8 mouse cellular contexts compared by ENCODE assay signal in the genomic region with DNA sequence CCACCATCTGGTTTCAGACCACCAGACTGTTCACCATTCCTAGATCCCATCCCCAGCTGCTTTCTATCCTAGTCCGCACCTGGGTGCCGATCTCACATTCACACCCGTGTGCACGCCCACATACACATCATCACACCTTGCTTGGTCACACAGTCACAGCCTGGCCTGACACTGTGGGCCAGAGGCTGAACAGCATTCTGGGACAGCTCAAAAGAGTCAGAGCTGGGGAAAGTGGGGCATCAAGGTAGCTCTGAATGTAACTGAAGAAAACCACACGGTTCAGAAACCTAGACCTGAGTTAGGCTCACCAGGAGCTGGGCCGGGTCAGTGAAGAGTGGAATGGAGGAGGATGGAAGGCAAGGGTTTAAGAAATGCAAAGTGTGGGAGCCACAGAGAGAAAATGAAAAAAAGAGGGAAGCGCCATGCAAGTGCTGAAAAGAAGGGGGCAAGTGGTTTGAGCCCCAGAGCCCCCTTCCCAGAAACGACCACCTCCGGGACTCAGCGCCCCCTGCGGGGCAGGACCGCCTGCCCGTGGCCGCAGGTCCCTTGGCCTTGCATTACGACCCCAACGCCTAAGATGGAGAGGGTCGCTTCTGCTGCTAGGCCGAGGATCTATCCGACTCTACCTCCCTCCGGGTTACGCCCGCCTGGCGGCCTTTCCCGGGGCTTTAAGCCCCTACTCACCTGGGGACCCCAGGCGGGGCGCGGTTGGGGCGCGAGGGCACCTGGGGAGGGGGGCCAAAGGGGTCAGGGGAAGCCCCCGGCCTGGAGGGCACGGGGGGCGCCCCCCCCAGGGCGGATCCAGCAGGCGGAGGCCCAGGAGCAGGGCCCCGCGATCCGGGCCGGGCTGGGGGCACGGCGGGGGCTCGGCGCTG. TPM values are rescaled to one million over a fixed set of nuclear protein-coding genes. Genes with fewer than 3 reads are reported as not detected.
A peak's percentile ranks its signal among the peaks of the same experiment; 100 is the strongest.
DNase-seq lines count a peak whose midpoint lies in the region; ATAC-seq and TF ChIP-seq lines count a peak whose summit lies in the region.

No protein-coding gene starts in this region.

- ATAC-seq in kidney, postnatal 0 days (replicated peaks; ENCODE audit: low FRiP score, low read depth) = peak; percentile 7
- no peak for ATAC-seq in hindbrain, embryonic 13.5 days (ENCODE audit: low FRiP score)
- no peak for ATAC-seq in midbrain, postnatal 0 days (ENCODE audit: low FRiP score)

- H3K4me2 ChIP-seq in kidney, postnatal 0 days (ENCODE audit: low read length) = peak overlapping the region; percentile 100
- H3K4me2 ChIP-seq in hindbrain, embryonic 13.5 days = peak overlapping the region; percentile 85
- peak overlapping the region; percentile 86 for H3K4me2 ChIP-seq in midbrain, postnatal 0 days (ENCODE audit: low read depth, low read length, poor library complexity, severe bottlenecking)

- H3K36me3 ChIP-seq in kidney, postnatal 0 days (ENCODE audit: insufficient read depth, low read length) = peaks cover 7% of the 10 kb centered on the region; the same call in 1 of the 2 replicates
- peaks cover 53% of the 10 kb centered on the region for H3K36me3 ChIP-seq in embryonic facial prominence, embryonic 10.5 days (replicated peaks)
- peaks cover 71% of the 10 kb centered on the region for H3K36me3 ChIP-seq in hindbrain, embryonic 13.5 days
- peaks cover 48% of the 10 kb centered on the region for H3K36me3 ChIP-seq in midbrain, postnatal 0 days (ENCODE audit: insufficient read depth, low read length)

- peaks cover 19% of the 10 kb centered on the region for H3K4me1 ChIP-seq in kidney, postnatal 0 days (replicated peaks; ENCODE audit: insufficient read depth, low read length)
- peaks cover 74% of the 10 kb centered on the region for H3K4me1 ChIP-seq in embryonic facial prominence, embryonic 10.5 days
- H3K4me1 ChIP-seq in hindbrain, embryonic 13.5 days (replicated peaks) = peaks cover 29% of the 10 kb centered on the region
- peaks cover 10% of the 10 kb centered on the region; the same call in 1 of the 2 replicates for H3K4me1 ChIP-seq in midbrain, postnatal 0 days (ENCODE audit: insufficient read depth, low read length)

- H3K9ac ChIP-seq in kidney, postnatal 0 days (ENCODE audit: low read depth, low read length) = peak overlapping the region; percentile 78
- H3K9ac ChIP-seq in hindbrain, embryonic 13.5 days = peak overlapping the region; percentile 75
- peak overlapping the region; percentile 65 for H3K9ac ChIP-seq in midbrain, postnatal 0 days (replicated peaks; ENCODE audit: low read length, poor library complexity, severe bottlenecking)

- no peak overlapping the region for H3K27ac ChIP-seq in kidney, postnatal 0 days
- peak overlapping the region; percentile 89 for H3K27ac ChIP-seq in embryonic facial prominence, embryonic 10.5 days (replicated peaks)
- no peak overlapping the region for H3K27ac ChIP-seq in hindbrain, embryonic 13.5 days
- H3K27ac ChIP-seq in midbrain, postnatal 0 days (ENCODE audit: low read depth, low read length) = peak overlapping the region; percentile 26; the same call in 1 of the 2 replicates

- DNase-seq in kidney, postnatal 0 days (ENCODE audit: low spot score) = no peak
- no peak for DNase-seq in kidney, adult 8-10 months
- peak; percentile 47 for DNase-seq in embryonic facial prominence, embryonic 10.5 days (ENCODE audit: low spot score)
- no peak for DNase-seq in midbrain, postnatal 0 days (ENCODE audit: low spot score)
- no peak for DNase-seq in right cerebral cortex, adult 2 months (ENCODE audit: low spot score in 2 of 2)
- DNase-seq in left cerebral cortex, adult 9 months (ENCODE audit: low spot score in 2 of 2) = no peak
- DNase-seq in adrenal gland, adult 18-20 months (ENCODE audit: low spot score in 2 of 2) = no peak

- H3K9me3 ChIP-seq in kidney, postnatal 0 days (replicated peaks; ENCODE audit: low read length) = no peaks in the 10 kb centered on the region
- H3K9me3 ChIP-seq in embryonic facial prominence, embryonic 10.5 days = no peaks in the 10 kb centered on the region
- H3K9me3 ChIP-seq in hindbrain, embryonic 13.5 days = no peaks in the 10 kb centered on the region
- no peaks in the 10 kb centered on the region for H3K9me3 ChIP-seq in midbrain, postnatal 0 days (ENCODE audit: low read length)

- peak overlapping the region; percentile 71 for H3K4me3 ChIP-seq in kidney, postnatal 0 days (replicated peaks; ENCODE audit: low read depth, low read length)
- peak overlapping the region; percentile 85 for H3K4me3 ChIP-seq in embryonic facial prominence, embryonic 10.5 days
- H3K4me3 ChIP-seq in hindbrain, embryonic 13.5 days = peak overlapping the region; percentile 46
- H3K4me3 ChIP-seq in midbrain, postnatal 0 days (ENCODE audit: low read depth, low read length) = peak overlapping the region; percentile 39

- peak; percentile 33; the same call in 1 of the 2 replicates for TF ChIP-seq CTCF in kidney, postnatal 0 days (IDR thresholded peaks at IDR 0.05; ENCODE audit: low read depth)
- no peak for TF ChIP-seq CTCF in midbrain, postnatal 0 days (IDR thresholded peaks at IDR 0.05)

- no peaks in the 10 kb centered on the region for H3K27me3 ChIP-seq in kidney, postnatal 0 days (ENCODE audit: insufficient read depth, low read length)
- H3K27me3 ChIP-seq in embryonic facial prominence, embryonic 10.5 days (replicated peaks; ENCODE audit: low read depth, poor library complexity, severe bottlenecking) = peaks cover 34% of the 10 kb centered on the region
- H3K27me3 ChIP-seq in hindbrain, embryonic 13.5 days = peaks cover 51% of the 10 kb centered on the region
- no peaks in the 10 kb centered on the region for H3K27me3 ChIP-seq in midbrain, postnatal 0 days (ENCODE audit: insufficient read depth, low read length)

- WGBS in kidney, postnatal 0 days = 6% methylated on average over 42 of the region's 42 CpGs
- WGBS in embryonic facial prominence, embryonic 10.5 days = 10% methylated on average over 42 of the region's 42 CpGs
- 12% methylated on average over 34 of the region's 42 CpGs for WGBS in hindbrain, embryonic 13.5 days
- 16% methylated on average over 36 of the region's 42 CpGs for WGBS in midbrain, postnatal 0 days

RNA-seq across cellular contexts. Expression of a gene that starts 23.8 kb away (rescaled TPM):
- polyA plus RNA-seq in kidney, postnatal 0 days (2015; fragmentation: Nextera tagmentation; extraction: Ambion mirVana) = 436 and 445 TPM in 2 replicates
- polyA plus RNA-seq in embryonic facial prominence, embryonic 10.5 days (2016; fragmentation: Nextera tagmentation; extraction: Ambion mirVana) = 522 and 535 TPM in 2 replicates
- polyA plus RNA-seq in hindbrain, embryonic 13.5 days (2015; fragmentation: Nextera tagmentation; extraction: Ambion mirVana) = 437 and 458 TPM in 2 replicates
- 292 and 375 TPM in 2 replicates for total RNA-seq in midbrain, postnatal 0 days (2014; rRNA removed)
- 463 and 486 TPM in 2 replicates for polyA plus RNA-seq in midbrain, postnatal 0 days (2015; fragmentation: Nextera tagmentation; extraction: Ambion mirVana)
- 100 to 1,000 TPM; 291 to 303 TPM for total RNA-seq in adrenal gland, adult 18-20 months (2021)

RNA-seq across cellular contexts. Expression of a gene that starts 24.5 kb away (rescaled TPM):
- 17.2 and 18.7 TPM in 2 replicates for polyA plus RNA-seq in kidney, postnatal 0 days (2015; fragmentation: Nextera tagmentation; extraction: Ambion mirVana)
- 20.2 and 22.5 TPM in 2 replicates for polyA plus RNA-seq in embryonic facial prominence, embryonic 10.5 days (2016; fragmentation: Nextera tagmentation; extraction: Ambion mirVana)
- polyA plus RNA-seq in hindbrain, embryonic 13.5 days (2015; fragmentation: Nextera tagmentation; extraction: Ambion mirVana) = 25.6 and 26.5 TPM in 2 replicates
- 57.4 and 68.8 TPM in 2 replicates for total RNA-seq in midbrain, postnatal 0 days (2014; rRNA removed)
- polyA plus RNA-seq in midbrain, postnatal 0 days (2015; fragmentation: Nextera tagmentation; extraction: Ambion mirVana) = 27.7 and 30.1 TPM in 2 replicates
- total RNA-seq in adrenal gland, adult 18-20 months (2021) = 10 to 100 TPM; 70.5 to 75.4 TPM

RNA-seq across cellular contexts. Expression of a gene that starts 40.4 kb away (rescaled TPM):
- polyA plus RNA-seq in kidney, postnatal 0 days (2015; fragmentation: Nextera tagmentation; extraction: Ambion mirVana) = 33.7 and 33.8 TPM in 2 replicates
- polyA plus RNA-seq in embryonic facial prominence, embryonic 10.5 days (2016; fragmentation: Nextera tagmentation; extraction: Ambion mirVana) = 65.8 and 66.4 TPM in 2 replicates
- polyA plus RNA-seq in hindbrain, embryonic 13.5 days (2015; fragmentation: Nextera tagmentation; extraction: Ambion mirVana) = 52.4 and 53.7 TPM in 2 replicates
- 63.7 and 81.8 TPM in 2 replicates for total RNA-seq in midbrain, postnatal 0 days (2014; rRNA removed)
- 47.3 and 48.8 TPM in 2 replicates for polyA plus RNA-seq in midbrain, postnatal 0 days (2015; fragmentation: Nextera tagmentation; extraction: Ambion mirVana)
- 10 to 100 TPM; 62.6 to 69.6 TPM for total RNA-seq in adrenal gland, adult 18-20 months (2021)

RNA-seq across cellular contexts. Expression of a gene that starts 41.5 kb away (rescaled TPM):
- 5.3 and 5.6 TPM in 2 replicates for polyA plus RNA-seq in kidney, postnatal 0 days (2015; fragmentation: Nextera tagmentation; extraction: Ambion mirVana)
- polyA plus RNA-seq in embryonic facial prominence, embryonic 10.5 days (2016; fragmentation: Nextera tagmentation; extraction: Ambion mirVana) = 20.7 and 23.5 TPM in 2 replicates
- polyA plus RNA-seq in hindbrain, embryonic 13.5 days (2015; fragmentation: Nextera tagmentation; extraction: Ambion mirVana) = 42.7 and 44.3 TPM in 2 replicates
- 170 and 186 TPM in 2 replicates for total RNA-seq in midbrain, postnatal 0 days (2014; rRNA removed)
- polyA plus RNA-seq in midbrain, postnatal 0 days (2015; fragmentation: Nextera tagmentation; extraction: Ambion mirVana) = 105 and 107 TPM in 2 replicates
- 10 to 100 TPM; 18.6 to 25.6 TPM for total RNA-seq in adrenal gland, adult 18-20 months (2021)

RNA-seq across cellular contexts. Expression of a gene that starts 51.7 kb away (rescaled TPM):
- polyA plus RNA-seq in kidney, postnatal 0 days (2015; fragmentation: Nextera tagmentation; extraction: Ambion mirVana) = 57.9 and 66.7 TPM in 2 replicates
- polyA plus RNA-seq in embryonic facial prominence, embryonic 10.5 days (2016; fragmentation: Nextera tagmentation; extraction: Ambion mirVana) = 74.7 and 84.0 TPM in 2 replicates
- polyA plus RNA-seq in hindbrain, embryonic 13.5 days (2015; fragmentation: Nextera tagmentation; extraction: Ambion mirVana) = 78.6 and 80.2 TPM in 2 replicates
- total RNA-seq in midbrain, postnatal 0 days (2014; rRNA removed) = 138 and 142 TPM in 2 replicates
- 110 and 121 TPM in 2 replicates for polyA plus RNA-seq in midbrain, postnatal 0 days (2015; fragmentation: Nextera tagmentation; extraction: Ambion mirVana)
- 100 to 1,000 TPM; 125 to 144 TPM for total RNA-seq in adrenal gland, adult 18-20 months (2021)

Comparison
In these comparisons a context has a peak if more than half of its experiments do, and no peak if none do; other contexts are left out.
1. H3K27ac ChIP-seq: peak in embryonic facial prominence, embryonic 10.5 days (single experiment) and midbrain, postnatal 0 days (single experiment); none in kidney, postnatal 0 days (single experiment) and hindbrain, embryonic 13.5 days (single experiment).
2. Peak in every context shown above with its lines, with median percentiles within 50 percentile points of each other: H3K4me2 ChIP-seq, H3K4me3 ChIP-seq and H3K9ac ChIP-seq.